Mouse (Mus musculus): ENCODE results near the gene Lhx3.

DNA sequence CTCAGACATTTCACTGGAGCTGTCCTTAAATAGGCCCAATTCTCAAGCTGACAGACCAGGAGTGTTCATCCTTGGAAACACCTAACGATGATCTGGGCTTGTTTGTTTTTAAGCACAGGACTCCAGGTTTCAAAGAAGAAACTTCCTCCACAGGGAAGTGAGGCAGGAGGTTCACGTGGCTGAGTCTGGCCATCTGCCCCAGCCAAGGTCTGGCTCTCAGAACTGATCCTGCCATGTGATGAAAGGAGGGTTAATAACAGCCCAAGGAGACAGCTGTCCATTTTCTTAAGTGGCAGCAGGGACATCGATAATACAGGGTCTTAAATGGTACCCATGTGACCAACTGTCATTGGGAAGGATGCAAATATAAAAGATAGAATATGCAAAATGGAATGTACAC, 1.5 kb upstream of the Lhx3 start:
- TF ChIP-seq CTCF (conservative IDR thresholded peaks at IDR 0.05; ENCODE audit: low read length), result no peak
- no peak for TF ChIP-seq POU5F1 (IDR thresholded peaks at IDR 0.05; ENCODE audit: borderline replicate concordance, low read length)
- TF ChIP-seq NANOG (IDR thresholded peaks at IDR 0.05; ENCODE audit: borderline replicate concordance, low read length), result no peak

Data from E14TG2a.4 (cell line).